Mouse (Mus musculus): ENCODE measurements at regions not wholly inside any gene's neighbourhood (a gene's known extent, or its start where the extent isn't known, plus 50 kb on each side); places are given as distances from the start of the nearest gene placed in this dataset.

- TF ChIP-seq EP300 (IDR thresholded peaks at IDR 0.05; ENCODE audit: low read depth), result no peak
- no peak for TF ChIP-seq CTCF (IDR thresholded peaks at IDR 0.05; ENCODE audit: low read depth)
Measured at GRCm38 (mm10) chr10:37680601-37681000, 541.9 kb upstream of the Marcks start.
